Mouse (Mus musculus) hindbrain, postnatal 0 days (tissue): ENCODE data around the gene Mmd2. TPM values are rescaled to one million over a fixed set of nuclear protein-coding genes. Genes with fewer than 3 reads are reported as not detected.
A peak's percentile ranks its signal among the peaks of the same experiment; 100 is the strongest.

ENCODE experiments used
- ATAC-seq: fragments of 200-750 bp; cut with Nextera tagmentation; 2 replicates; pipeline ENCODE4 v1.8.0; 2017; ENCODE audit warnings: mild to moderate bottlenecking, moderate TSS enrichment, moderate library complexity
- DNase-seq: peaks from one replicate; pipeline ENCODE4 v3.0.0-alpha.2; 2015; ENCODE audit warnings: low spot score
- H3K27ac ChIP-seq: fragments of 300-500 bp; sonication (generic); 2 replicates; pipeline ENCODE4 v1.5.1; 2014; ENCODE audit warnings: mild to moderate bottlenecking
- H3K27me3 ChIP-seq: fragments of 300-500 bp; sonication (generic); 2 replicates; pipeline ENCODE4 v1.6.1; 2014; ENCODE audit warnings: low read length, mixed read lengths; ENCODE audit not compliant: insufficient read depth
- H3K36me3 ChIP-seq: fragments of 300-500 bp; sonication (generic); 2 replicates; pipeline ENCODE4 v1.6.1; 2014; ENCODE audit warnings: low read length, mixed read lengths; ENCODE audit not compliant: insufficient read depth
- H3K4me1 ChIP-seq: fragments of 300-500 bp; sonication (generic); 2 replicates; pipeline ENCODE4 v1.6.1; 2014; ENCODE audit warnings: antibody characterized with exemption, low read length, mixed read lengths; ENCODE audit not compliant: insufficient read depth
- H3K4me2 ChIP-seq: fragments of 300-500 bp; sonication (generic); 2 replicates; pipeline ENCODE4 v1.6.1; 2014; ENCODE audit warnings: low read depth, mild to moderate bottlenecking, low read length, moderate library complexity, mixed read lengths
- H3K4me3 ChIP-seq: fragments of 300-500 bp; sonication (generic); 2 replicates; pipeline ENCODE4 v1.5.1; 2014; ENCODE audit warnings: low read length
- H3K9ac ChIP-seq: fragments of 300-500 bp; sonication (generic); replicated peaks from 2 replicates; pipeline ENCODE4 v1.6.1; 2014; ENCODE audit warnings: mild to moderate bottlenecking, low read length, moderate library complexity, mixed read lengths
- H3K9me3 ChIP-seq: fragments of 300-500 bp; sonication (generic); 2 replicates; pipeline ENCODE4 v1.6.1; 2016; ENCODE audit warnings: low read length, mixed read lengths
- CTCF ChIP-seq: IDR thresholded peaks from 2 replicates; pipeline ENCODE4 v1.5.1; 2016; ENCODE audit warnings: antibody characterized with exemption, control low read depth, low read depth
- WGBS: fragments of 180-500 bp; shearing (Covaris S2); extraction: QIAGEN DNeasy Blood & Tissue Kit; methylation state at CpG from one replicate; pipeline ENCODE4 v1.1.7; 2014; 5-methylcytosine and 5-hydroxymethylcytosine counted together
- polyA plus RNA-seq: library from polyadenylated mRNA; unstranded; fragments of >200 nt; fragmentation: Nextera tagmentation; extraction: Ambion mirVana; gene quantifications from 2 replicates; pipeline ENCODE4 v1.2.1, GENCODE M21; 2015
- total RNA-seq: library from RNA; depleted of rRNA; stranded (reverse); fragments of >200 nt; gene quantifications from 2 replicates; pipeline ENCODE4 v1.2.3, GENCODE M21; 2014

Gene Mmd2
- total and polyA plus RNA-seq, 2 experiments from 2014 or later, result 151 to 182 TPM

- H3K4me3 ChIP-seq, result no peak overlapping the region
- no peak for DNase-seq
- no peak overlapping the region for H3K4me2 ChIP-seq
- H3K27ac ChIP-seq, result no peak overlapping the region
- peaks cover 23% of the 10 kb centered on the region; the same call in 1 of the 2 replicates for H3K36me3 ChIP-seq
- no peaks in the 10 kb centered on the region; the same call in 1 of the 2 replicates for H3K9me3 ChIP-seq
- no peaks in the 10 kb centered on the region for H3K27me3 ChIP-seq
- no peak for ATAC-seq
- H3K4me1 ChIP-seq, result no peaks in the 10 kb centered on the region
- 78% methylated on average over 6 of the region's 6 CpGs for WGBS
- TF ChIP-seq CTCF, result no peak
- H3K9ac ChIP-seq, result no peak overlapping the region
Measured at GRCm38 (mm10) chr5:142641331-142642051, 32.9 kb upstream of the Mmd2 start.

DNA sequence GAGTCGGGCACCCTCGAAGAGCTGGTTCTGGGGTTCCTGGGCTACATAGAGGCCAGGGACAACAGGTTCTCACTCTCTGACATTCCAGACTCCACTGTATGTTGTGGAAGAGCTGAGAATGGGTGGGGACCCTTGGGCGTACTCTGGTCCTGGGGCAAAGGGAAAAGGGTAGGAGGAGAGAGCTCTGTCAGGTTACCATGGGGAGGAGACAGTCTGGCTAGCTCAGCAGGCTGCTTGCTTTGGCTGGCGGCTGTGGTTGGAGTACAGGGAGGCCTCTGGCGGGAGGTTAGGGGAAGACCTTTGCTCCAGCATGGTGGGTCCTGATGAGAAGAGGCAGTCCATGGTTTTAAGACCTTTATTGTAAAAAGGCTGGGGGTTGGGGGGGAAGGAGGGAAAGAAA lies 31.5 kb upstream of the Mmd2 start:
- Histone ChIP-seq H3K4me3 (no peak overlapping the region), H3K27ac (no peak overlapping the region), H3K4me1 (no peaks in the 10 kb centered on the region), H3K4me2 (no peak overlapping the region), H3K27me3 (no peaks in the 10 kb centered on the region), H3K9me3 (no peaks in the 10 kb centered on the region; the same call in 1 of the 2 replicates), H3K9ac (no peak overlapping the region), H3K36me3 (peaks cover 23% of the 10 kb centered on the region; the same call in 1 of the 2 replicates)
- ATAC-seq (no peak), DNase-seq (no peak)
- 68% methylated on average over 5 of the region's 5 CpGs for WGBS
- TF ChIP-seq CTCF, result no peak

GRCm38 (mm10) chr5:142637823-142638222 lies 29.2 kb upstream of the Mmd2 start:
- Histone ChIP-seq H3K27me3 (no peaks in the 10 kb centered on the region), H3K27ac (no peak overlapping the region), H3K4me3 (no peak overlapping the region), H3K9ac (no peak overlapping the region), H3K4me1 (no peaks in the 10 kb centered on the region), H3K9me3 (no peaks in the 10 kb centered on the region), H3K4me2 (no peak overlapping the region), H3K36me3 (peaks cover 38% of the 10 kb centered on the region)
- DNase-seq (no peak), ATAC-seq (no peak)
- 88% methylated on average over 5 of the region's 5 CpGs for WGBS
- TF ChIP-seq CTCF, result no peak

GRCm38 (mm10) chr5:142630224-142630623 lies 21.6 kb upstream of the Mmd2 start:
- 8% methylated on average over 6 of the region's 6 CpGs for WGBS
- peak; percentile 47 for DNase-seq

DNA sequence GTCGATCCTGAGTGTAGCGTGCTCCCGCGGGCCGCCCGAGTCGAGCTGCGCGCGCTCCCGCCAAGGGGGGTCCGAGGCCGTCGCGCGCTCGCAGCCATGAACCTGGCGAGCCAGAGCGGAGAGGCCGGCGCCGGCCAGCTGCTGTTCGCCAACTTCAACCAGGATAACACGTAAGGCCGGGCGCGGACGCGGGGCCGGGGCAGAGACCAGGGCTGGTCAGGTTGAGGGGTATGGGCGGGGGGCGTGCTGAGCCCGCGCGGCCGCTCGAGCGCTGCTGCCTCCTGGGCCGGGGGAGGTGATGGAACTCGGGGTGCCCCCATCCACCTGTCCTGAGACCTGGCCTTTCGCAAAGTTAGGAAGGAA lies 21.0 kb upstream of the Mmd2 start:
- peak overlapping the region; percentile 73 for H3K4me3 ChIP-seq
- no peak for TF ChIP-seq CTCF
- ATAC-seq (peak; percentile 74), DNase-seq (no peak)
- 3% methylated on average over 39 of the region's 41 CpGs for WGBS
- H3K27me3 ChIP-seq, result no peaks in the 10 kb centered on the region
- no peaks in the 10 kb centered on the region for H3K9me3 ChIP-seq
- H3K4me1 ChIP-seq, result peaks cover 5% of the 10 kb centered on the region; the same call in 1 of the 2 replicates
- peak overlapping the region; percentile 82 for H3K4me2 ChIP-seq
- H3K27ac ChIP-seq, result peak overlapping the region; percentile 74
- peaks cover 21% of the 10 kb centered on the region for H3K36me3 ChIP-seq
- H3K9ac ChIP-seq, result peak overlapping the region; percentile 73

More at GRCm38 (mm10) chr5:142630224-142630623, 21.6 kb upstream of the Mmd2 start:
- H3K4me2 ChIP-seq, result peak overlapping the region; percentile 82
- peak overlapping the region; percentile 74 for H3K27ac ChIP-seq
- ATAC-seq, result no peak
- H3K4me1 ChIP-seq, result peaks cover 5% of the 10 kb centered on the region; the same call in 1 of the 2 replicates
- no peaks in the 10 kb centered on the region for H3K9me3 ChIP-seq
- peak overlapping the region; percentile 73 for H3K4me3 ChIP-seq
- no peaks in the 10 kb centered on the region for H3K27me3 ChIP-seq
- peak overlapping the region; percentile 73 for H3K9ac ChIP-seq
- no peak for TF ChIP-seq CTCF
- peaks cover 21% of the 10 kb centered on the region for H3K36me3 ChIP-seq

GRCm38 (mm10) chr5:142628726-142629662 lies 20.4 kb upstream of the Mmd2 start:
- TF ChIP-seq CTCF, result no peak
- Histone ChIP-seq H3K36me3 (peaks cover 16% of the 10 kb centered on the region), H3K27me3 (no peaks in the 10 kb centered on the region), H3K4me3 (peak overlapping the region; percentile 73), H3K4me2 (peak overlapping the region; percentile 82), H3K9me3 (no peaks in the 10 kb centered on the region), H3K9ac (peak overlapping the region; percentile 73), H3K4me1 (peaks cover 5% of the 10 kb centered on the region; the same call in 1 of the 2 replicates), H3K27ac (peak overlapping the region; percentile 74)
- DNase-seq (peak; percentile 98), ATAC-seq (peak; percentile 96)
- 2% methylated on average over 69 of the region's 69 CpGs for WGBS
